Mouse (Mus musculus): Measurements from ENCODE around the gene Plekhg6.

Plekhg6 gene

GRCm38 (mm10) chr6:125353655-125354054 is 26.9 kb downstream of the Plekhg6 start:
- no peak for DNase-seq (ENCODE audit: low spot score in 2 of 2)

GRCm38 (mm10) chr6:125353221-125353620 is 27.4 kb downstream of the Plekhg6 start:
- DNase-seq (ENCODE audit: low spot score in 2 of 2) = no peak

- DNase-seq (ENCODE audit: low spot score in 2 of 2) = no peak
Observed at GRCm38 (mm10) chr6:125352811-125353210, 27.8 kb downstream of the Plekhg6 start.

GRCm38 (mm10) chr6:125352046-125352384 is 28.6 kb downstream of the Plekhg6 start:
- no peak for DNase-seq (ENCODE audit: low spot score in 2 of 2)

- DNase-seq (ENCODE audit: low spot score in 2 of 2) = no peak
Observed at GRCm38 (mm10) chr6:125351368-125352045, 29.1 kb downstream of the Plekhg6 start.

- no peak for DNase-seq (ENCODE audit: low spot score in 2 of 2)
Observed at GRCm38 (mm10) chr6:125350995-125351324, 29.6 kb downstream of the Plekhg6 start.

GRCm38 (mm10) chr6:125350231-125350994 is 30.2 kb downstream of the Plekhg6 start:
- DNase-seq (ENCODE audit: low spot score in 2 of 2) = no peak

- no peak for DNase-seq (ENCODE audit: low spot score in 2 of 2)
Observed at GRCm38 (mm10) chr6:125349575-125350230, 30.9 kb downstream of the Plekhg6 start.

GRCm38 (mm10) chr6:125348721-125349574 is 31.6 kb downstream of the Plekhg6 start, which contains the start of gene Tnfrsf1a:
Tnfrsf1a (plus strand) TSS chr6:125349362.
- DNase-seq (ENCODE audit: low spot score in 2 of 2) = no peak

GRCm38 (mm10) chr6:125346029-125346428 is 34.6 kb downstream of the Plekhg6 start:
- DNase-seq (ENCODE audit: low spot score in 2 of 2) = no peak

- DNase-seq (ENCODE audit: low spot score in 2 of 2) = no peak
Observed at GRCm38 (mm10) chr6:125345625-125346024, 35.0 kb downstream of the Plekhg6 start.

- no peak for DNase-seq (ENCODE audit: low spot score in 2 of 2)
Observed at GRCm38 (mm10) chr6:125344866-125345265, 35.7 kb downstream of the Plekhg6 start.

- DNase-seq (ENCODE audit: low spot score in 2 of 2) = no peak
Observed at GRCm38 (mm10) chr6:125344084-125344483, 36.5 kb downstream of the Plekhg6 start.

GRCm38 (mm10) chr6:125342198-125342597 is 38.4 kb downstream of the Plekhg6 start:
- no peak for DNase-seq (ENCODE audit: low spot score in 2 of 2)

- DNase-seq (ENCODE audit: low spot score in 2 of 2) = no peak
Observed at GRCm38 (mm10) chr6:125340244-125340643, 40.3 kb downstream of the Plekhg6 start.

GRCm38 (mm10) chr6:125338791-125339660 is 41.6 kb downstream of the Plekhg6 start:
- no peak for DNase-seq (ENCODE audit: low spot score in 2 of 2)

- DNase-seq (ENCODE audit: low spot score in 2 of 2) = no peak
Observed at GRCm38 (mm10) chr6:125334356-125334755, 46.2 kb downstream of the Plekhg6 start.

GRCm38 (mm10) chr6:125333112-125333899 is 47.3 kb downstream of the Plekhg6 start:
- DNase-seq (ENCODE audit: low spot score in 2 of 2) = no peak

GRCm38 (mm10) chr6:125330626-125331326 is 49.8 kb downstream of the Plekhg6 start:
- DNase-seq (ENCODE audit: low spot score in 2 of 2) = peak; percentile 57 to 62

Measured in frontal cortex, postnatal 36 days (tissue).